Mouse (Mus musculus) intestine, embryonic 16.5 days (tissue): ENCODE measurements at regions not wholly inside any gene's neighbourhood (a gene's known extent, or its start where the extent isn't known, plus 50 kb on each side); places are given as distances from the start of the nearest gene placed in this dataset.

Experiments used
- ATAC-seq: fragments of 200-750 bp; cut with Nextera tagmentation; 2 replicates; pipeline ENCODE4 v1.8.0; 2017; ENCODE audit warnings: moderate TSS enrichment, moderate library complexity
- H3K27ac ChIP-seq: fragments of 300-500 bp; sonication (generic); 2 replicates; pipeline ENCODE4 v1.5.1; 2014; ENCODE audit warnings: mild to moderate bottlenecking, low read length
- H3K27me3 ChIP-seq: fragments of 300-500 bp; sonication (generic); replicated peaks from 2 replicates; pipeline ENCODE4 v1.6.1; 2014; ENCODE audit warnings: low read length, control low read depth, mixed read lengths; ENCODE audit not compliant: control insufficient read depth, insufficient read depth
- H3K36me3 ChIP-seq: fragments of 300-500 bp; sonication (generic); 2 replicates; pipeline ENCODE4 v1.6.1; 2014; ENCODE audit warnings: low read length, control low read depth; ENCODE audit not compliant: control insufficient read depth, insufficient read depth
- H3K4me1 ChIP-seq: fragments of 300-500 bp; sonication (generic); 2 replicates; pipeline ENCODE4 v1.6.1; 2014; ENCODE audit warnings: low read length, control low read depth, mixed read lengths; ENCODE audit not compliant: control insufficient read depth, insufficient read depth
- H3K4me2 ChIP-seq: fragments of 300-500 bp; sonication (generic); 2 replicates; pipeline ENCODE4 v1.6.1; 2014; ENCODE audit warnings: low read depth, low read length, control low read depth
- H3K4me3 ChIP-seq: fragments of 300-500 bp; sonication (generic); 2 replicates; pipeline ENCODE4 v1.5.1; 2014; ENCODE audit warnings: mild to moderate bottlenecking, low read length
- H3K9ac ChIP-seq: fragments of 300-500 bp; sonication (generic); 2 replicates; pipeline ENCODE4 v1.6.1; 2014; ENCODE audit warnings: low read depth, low read length
- H3K9me3 ChIP-seq: fragments of 300-500 bp; sonication (generic); 2 replicates; pipeline ENCODE4 v1.6.1; 2016; ENCODE audit warnings: low read length, control low read depth; ENCODE audit not compliant: control insufficient read depth
- WGBS: fragments of 180-500 bp; shearing (Covaris S2); extraction: QIAGEN DNeasy Blood & Tissue Kit; methylation state at CpG from one replicate; pipeline ENCODE4 v1.1.7; 2014; 5-methylcytosine and 5-hydroxymethylcytosine counted together

DNA sequence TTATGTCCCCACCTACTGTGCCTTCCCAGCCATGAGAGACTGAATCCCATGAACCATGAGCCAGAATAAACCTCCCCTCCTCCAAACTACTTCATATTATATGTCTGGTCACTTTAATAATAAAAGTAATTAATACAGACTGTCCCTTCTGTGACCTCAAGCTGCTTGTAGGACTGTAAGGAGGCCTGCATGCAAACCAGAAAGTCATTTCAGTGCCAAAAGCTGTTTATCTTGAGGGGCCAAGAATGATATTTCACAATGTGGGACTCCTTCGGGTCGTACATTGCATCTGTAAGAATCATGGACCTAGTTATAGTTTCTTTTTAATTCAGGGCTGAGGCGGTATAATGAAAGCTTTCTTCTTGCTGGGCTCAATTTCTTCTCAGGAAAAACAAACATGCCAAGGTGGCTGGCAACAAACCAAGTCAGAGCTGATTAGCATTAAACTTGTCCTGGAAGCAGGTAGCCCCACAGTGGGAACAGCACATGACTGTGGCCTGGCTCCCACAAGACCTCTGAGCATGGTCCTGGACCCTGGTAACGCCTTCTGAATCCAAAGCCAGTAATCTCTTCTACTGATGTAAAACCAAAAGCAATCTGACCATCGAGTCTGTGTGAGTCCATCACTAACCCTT lies 162.3 kb upstream of the Hnrnpa3 start:
- Histone ChIP-seq H3K4me1 (0 out of 2 replicates have a peak, but pooled peaks cover 7% of the 10 kb centered on the region), H3K9ac (no peak overlapping the region), H3K27ac (no peak overlapping the region), H3K4me2 (no peak overlapping the region), H3K27me3 (no peaks in the 10 kb centered on the region), H3K36me3 (no peaks in the 10 kb centered on the region), H3K4me3 (no peak overlapping the region), H3K9me3 (no peaks in the 10 kb centered on the region)
- WGBS = 75% methylated on average over 5 of the region's 5 CpGs
- no peak for ATAC-seq

DNA sequence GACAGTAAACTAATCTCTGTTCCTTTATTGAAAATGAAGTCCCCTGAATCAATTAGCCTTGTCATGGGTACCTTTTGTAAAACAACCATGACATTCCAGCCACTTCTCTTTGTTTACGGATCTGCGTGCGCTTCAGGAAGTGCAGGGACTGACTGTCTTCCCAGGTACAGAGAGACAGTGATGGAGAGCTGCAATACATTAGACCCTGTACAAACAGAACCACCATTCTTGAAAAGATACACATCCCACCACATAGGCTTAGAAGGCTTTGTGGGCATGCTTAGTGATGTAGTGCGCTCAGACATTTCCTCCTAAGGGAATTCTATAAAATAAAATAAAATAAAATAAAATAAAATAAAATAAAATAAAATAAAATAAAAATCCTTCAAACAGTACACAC lies 148.8 kb upstream of the Hnrnpa3 start:
- H3K27ac ChIP-seq = no peak overlapping the region
- H3K9me3 ChIP-seq = no peaks in the 10 kb centered on the region
- 58% methylated on average over 4 of the region's 4 CpGs for WGBS
- H3K9ac ChIP-seq = no peak overlapping the region
- H3K27me3 ChIP-seq = no peaks in the 10 kb centered on the region
- H3K4me2 ChIP-seq = no peak overlapping the region
- no peaks in the 10 kb centered on the region for H3K36me3 ChIP-seq
- H3K4me1 ChIP-seq = no peaks in the 10 kb centered on the region
- no peak for ATAC-seq
- no peak overlapping the region for H3K4me3 ChIP-seq

DNA sequence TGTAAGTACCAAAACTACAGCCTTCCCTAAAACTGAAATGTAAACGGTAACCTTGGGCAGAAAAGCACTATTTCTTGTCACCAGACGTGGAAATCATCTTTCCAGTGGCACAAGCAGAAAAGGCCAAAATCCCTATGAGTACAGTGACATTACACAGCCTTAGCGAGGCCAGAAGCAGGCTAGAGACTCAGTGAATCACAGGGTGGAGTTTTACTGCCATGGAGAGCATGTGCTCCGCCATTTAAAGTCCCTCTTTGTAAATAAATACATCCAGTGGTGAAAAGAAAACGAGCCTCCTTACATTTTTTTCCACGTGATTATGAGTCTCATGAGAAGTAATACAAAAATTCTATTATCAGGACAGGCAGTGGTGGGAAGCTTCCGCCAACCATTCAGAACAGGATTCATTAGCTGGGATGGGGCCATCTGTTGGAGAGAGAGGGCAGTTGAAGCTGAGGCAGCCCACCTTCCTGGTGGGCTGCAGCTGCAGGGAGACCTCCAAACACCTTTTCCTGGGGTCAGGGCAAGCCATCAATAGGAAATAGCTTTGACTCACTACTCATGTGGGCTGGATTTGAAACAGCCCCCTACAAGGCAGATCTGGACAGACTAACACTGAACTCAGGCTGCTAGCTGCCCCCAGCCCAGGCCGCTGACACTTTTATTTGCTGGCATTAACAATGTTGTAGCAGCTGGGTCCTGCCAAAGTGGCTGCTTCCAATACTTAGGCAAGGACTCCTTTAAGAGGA lies 146.5 kb upstream of the Hnrnpa3 start:
- no peak overlapping the region for H3K27ac ChIP-seq
- no peaks in the 10 kb centered on the region for H3K9me3 ChIP-seq
- no peaks in the 10 kb centered on the region for H3K4me1 ChIP-seq
- no peak overlapping the region for H3K4me2 ChIP-seq
- H3K27me3 ChIP-seq = no peaks in the 10 kb centered on the region
- no peak for ATAC-seq
- no peak overlapping the region for H3K9ac ChIP-seq
- no peak overlapping the region for H3K4me3 ChIP-seq
- no peaks in the 10 kb centered on the region for H3K36me3 ChIP-seq
- 53% methylated on average over 8 of the region's 8 CpGs for WGBS

DNA sequence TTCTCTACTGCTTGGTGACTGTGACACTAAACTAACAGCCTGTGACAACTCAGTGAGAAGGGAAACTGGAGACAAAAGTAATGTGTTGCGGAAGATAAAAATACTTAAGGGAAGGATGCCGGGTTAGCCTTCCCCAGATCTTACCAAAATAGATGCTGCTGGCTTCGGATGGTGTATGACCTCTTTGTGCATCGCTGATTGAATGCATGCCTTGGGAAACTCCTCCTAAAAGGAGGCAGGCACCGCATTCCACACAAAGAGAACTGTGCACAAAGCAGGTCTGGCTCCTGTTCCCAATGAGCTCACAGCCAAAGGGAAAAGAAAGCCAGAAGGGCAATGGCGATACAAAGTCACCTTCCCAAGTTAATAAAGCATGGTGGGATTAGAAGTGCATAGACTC lies 144.9 kb upstream of the Hnrnpa3 start:
- no peaks in the 10 kb centered on the region for H3K4me1 ChIP-seq
- no peaks in the 10 kb centered on the region for H3K36me3 ChIP-seq
- H3K4me2 ChIP-seq = no peak overlapping the region
- no peak overlapping the region for H3K4me3 ChIP-seq
- no peaks in the 10 kb centered on the region for H3K9me3 ChIP-seq
- no peaks in the 10 kb centered on the region; the same call in 1 of the 2 replicates for H3K27me3 ChIP-seq
- WGBS = 54% methylated on average over 6 of the region's 6 CpGs
- no peak overlapping the region for H3K27ac ChIP-seq
- ATAC-seq = no peak
- H3K9ac ChIP-seq = no peak overlapping the region

DNA sequence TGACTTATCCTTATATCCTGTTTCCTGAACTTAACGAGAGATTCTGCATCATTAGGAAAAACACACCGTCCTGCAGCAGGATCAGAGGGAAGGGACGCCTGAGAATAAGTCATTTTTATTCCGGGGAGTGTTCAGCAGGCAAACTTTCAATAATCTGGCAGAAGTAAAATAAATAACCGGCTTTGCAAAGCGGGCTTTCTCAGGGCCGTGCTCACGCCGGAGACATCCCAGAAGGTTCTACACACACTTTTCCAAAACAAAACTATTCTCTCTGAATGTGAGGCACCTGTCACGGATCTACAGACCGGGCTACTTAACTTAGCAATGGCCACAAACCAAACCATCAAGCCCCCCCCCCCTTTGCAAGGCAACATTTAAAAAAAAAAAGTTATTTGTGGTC lies 142.8 kb upstream of the Hnrnpa3 start:
- no peak overlapping the region for H3K4me3 ChIP-seq
- H3K9ac ChIP-seq = no peak overlapping the region
- no peaks in the 10 kb centered on the region for H3K36me3 ChIP-seq
- no peaks in the 10 kb centered on the region; the same call in 1 of the 2 replicates for H3K27me3 ChIP-seq
- no peaks in the 10 kb centered on the region for H3K4me1 ChIP-seq
- 40% methylated on average over 11 of the region's 11 CpGs for WGBS
- H3K27ac ChIP-seq = no peak overlapping the region
- no peaks in the 10 kb centered on the region for H3K9me3 ChIP-seq
- no peak for ATAC-seq
- no peak overlapping the region for H3K4me2 ChIP-seq

DNA sequence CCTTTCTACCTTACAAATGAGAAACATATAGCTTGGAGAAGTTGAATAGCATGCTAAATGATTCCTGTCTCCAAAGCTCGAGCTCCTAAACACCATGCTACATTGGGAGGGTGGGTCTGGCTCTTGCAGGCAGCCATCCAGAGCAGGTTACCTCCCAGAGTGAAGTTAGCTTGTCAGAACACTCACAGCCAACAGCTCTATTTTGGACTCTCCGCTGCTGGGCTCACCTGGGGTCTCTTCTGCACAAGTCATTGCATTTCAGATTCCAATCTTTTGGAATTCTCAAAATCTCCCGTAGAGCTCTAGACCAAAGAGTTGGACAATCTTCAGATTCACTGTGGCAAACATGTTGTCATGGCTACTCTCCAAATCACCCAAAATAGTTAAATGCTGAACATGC lies 142.0 kb upstream of the Hnrnpa3 start:
- no peaks in the 10 kb centered on the region for H3K4me1 ChIP-seq
- H3K4me3 ChIP-seq = no peak overlapping the region
- H3K4me2 ChIP-seq = no peak overlapping the region
- no peaks in the 10 kb centered on the region for H3K9me3 ChIP-seq
- H3K27ac ChIP-seq = no peak overlapping the region
- H3K36me3 ChIP-seq = no peaks in the 10 kb centered on the region
- ATAC-seq = no peak
- no peaks in the 10 kb centered on the region; the same call in 1 of the 2 replicates for H3K27me3 ChIP-seq
- 80% methylated on average over 3 of the region's 3 CpGs for WGBS
- H3K9ac ChIP-seq = no peak overlapping the region

DNA sequence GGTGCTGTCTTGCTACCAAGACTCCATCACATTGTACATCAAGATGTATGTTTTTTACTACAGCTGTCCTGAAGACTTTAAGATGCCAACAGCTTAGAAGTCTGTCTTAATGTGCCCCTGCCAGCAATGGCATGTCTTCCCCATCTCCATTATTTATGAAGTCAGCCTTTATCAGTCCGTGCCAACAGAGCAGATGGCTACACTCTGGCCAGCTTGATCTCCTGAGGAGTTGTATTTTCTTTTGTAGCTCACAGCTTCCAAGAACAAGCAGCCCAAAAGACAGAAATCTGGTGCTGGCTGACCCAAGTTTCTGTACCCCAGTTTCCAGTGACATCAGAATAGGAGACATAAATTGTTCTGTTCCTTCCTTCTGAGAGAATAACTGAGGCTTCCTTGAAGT lies 140.5 kb upstream of the Hnrnpa3 start:
- Histone ChIP-seq H3K36me3 (no peaks in the 10 kb centered on the region), H3K4me3 (no peak overlapping the region), H3K9ac (no peak overlapping the region), H3K27ac (no peak overlapping the region), H3K9me3 (no peaks in the 10 kb centered on the region), H3K4me1 (no peaks in the 10 kb centered on the region), H3K27me3 (no peaks in the 10 kb centered on the region; the same call in 1 of the 2 replicates), H3K4me2 (no peak overlapping the region)
- no peak for ATAC-seq
- WGBS = 69% methylated on average over 1 of the region's 1 CpGs

DNA sequence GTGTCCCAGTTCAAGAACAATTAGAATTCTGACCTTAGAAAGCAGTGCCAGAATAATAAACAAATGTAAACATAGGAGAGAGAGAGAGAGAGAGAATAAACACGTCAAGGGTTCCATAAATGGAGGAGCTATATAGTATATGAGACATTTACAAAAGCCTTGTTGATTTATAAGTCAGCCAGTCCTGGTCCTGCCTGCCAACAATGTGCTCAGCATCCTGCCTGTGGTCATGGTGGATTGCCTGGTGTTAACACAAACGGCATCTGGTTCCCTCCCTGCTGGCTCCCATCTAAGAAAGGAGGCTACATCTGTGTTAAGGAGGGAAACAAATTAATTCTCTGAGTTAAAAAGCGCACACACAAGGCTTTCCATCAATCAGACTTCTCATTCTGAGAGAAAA lies 133.5 kb upstream of the Hnrnpa3 start:
- Histone ChIP-seq H3K36me3 (no peaks in the 10 kb centered on the region), H3K9me3 (no peaks in the 10 kb centered on the region), H3K9ac (no peak overlapping the region), H3K4me1 (0 out of 2 replicates have a peak, but pooled peaks cover 2% of the 10 kb centered on the region), H3K27ac (no peak overlapping the region), H3K4me2 (no peak overlapping the region), H3K27me3 (no peaks in the 10 kb centered on the region), H3K4me3 (no peak overlapping the region)
- ATAC-seq = peak; percentile 48; the same call in 1 of the 2 replicates
- 35% methylated on average over 3 of the region's 3 CpGs for WGBS

DNA sequence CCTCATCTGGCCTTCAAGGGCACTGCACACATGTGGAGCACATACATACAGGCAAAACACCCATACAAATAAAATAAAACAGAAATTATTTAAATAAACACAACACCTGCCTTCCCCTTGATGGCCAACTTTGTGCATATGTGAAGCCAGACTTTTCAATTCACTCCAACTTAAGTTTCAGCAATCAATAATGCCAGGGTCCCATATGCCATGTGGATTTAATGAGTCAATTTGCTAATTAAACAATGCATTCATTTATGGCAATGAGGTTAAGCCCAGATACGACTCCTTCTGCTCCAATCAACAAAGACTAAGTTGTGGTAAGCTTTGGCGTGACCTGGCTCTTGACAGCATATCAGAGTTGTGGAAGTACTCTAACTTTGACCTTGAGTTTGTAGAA lies 130.4 kb upstream of the Hnrnpa3 start:
- Histone ChIP-seq H3K4me3 (no peak overlapping the region), H3K27ac (no peak overlapping the region), H3K36me3 (no peaks in the 10 kb centered on the region), H3K4me1 (0 out of 2 replicates have a peak, but pooled peaks cover 2% of the 10 kb centered on the region), H3K4me2 (no peak overlapping the region), H3K9ac (no peak overlapping the region), H3K9me3 (no peaks in the 10 kb centered on the region), H3K27me3 (no peaks in the 10 kb centered on the region)
- WGBS = 76% methylated on average over 2 of the region's 2 CpGs
- ATAC-seq = no peak
